Mouse (Mus musculus): Measurements from ENCODE around the gene Zdhhc11.

Zdhhc11 gene

DNA sequence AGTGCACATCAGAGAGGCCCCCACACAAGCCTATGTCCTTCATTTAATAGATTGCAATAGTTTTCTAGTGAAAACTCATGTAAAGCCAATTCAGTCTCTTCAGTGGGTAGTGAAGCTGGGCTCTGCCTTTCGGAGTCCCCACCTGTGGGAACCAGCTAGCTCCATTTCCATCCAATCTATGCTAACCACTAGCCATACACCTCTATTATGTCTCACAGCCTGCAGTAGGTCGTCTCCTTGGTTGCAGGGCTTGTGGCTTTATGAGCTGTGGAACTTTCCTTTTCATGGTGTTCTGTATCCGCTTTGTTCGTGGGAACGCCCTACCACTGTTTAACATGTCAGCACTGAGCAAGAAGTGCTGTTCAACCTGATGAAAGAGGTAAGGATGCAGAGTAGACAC is at the start of gene Zdhhc11:
Zdhhc11 (plus strand) TSS at position 301 of the 400 bp plus-strand sequence.
- no peak for DNase-seq (ENCODE audit: low spot score)

DNA sequence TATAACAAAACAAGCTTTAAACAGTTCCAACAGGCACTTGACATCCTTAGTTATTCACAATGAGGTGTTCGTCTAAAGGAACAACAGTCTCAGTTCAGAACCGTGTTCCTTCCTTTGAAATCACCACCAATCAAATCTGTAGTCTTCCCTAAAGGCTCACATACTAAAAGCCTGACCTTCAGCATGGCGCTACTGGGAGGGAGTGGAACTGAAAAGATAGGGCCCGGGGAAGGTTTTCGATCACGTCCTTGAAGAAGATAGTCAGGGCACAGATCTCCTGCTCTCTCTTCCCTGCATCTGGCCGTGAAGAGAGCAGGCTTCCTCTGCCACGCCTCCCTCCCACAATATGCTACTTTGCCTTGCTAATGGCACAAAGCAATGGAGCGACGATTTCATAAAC is 31.4 kb upstream of the Zdhhc11 start:
- no peak for DNase-seq (ENCODE audit: low spot score)

DNA sequence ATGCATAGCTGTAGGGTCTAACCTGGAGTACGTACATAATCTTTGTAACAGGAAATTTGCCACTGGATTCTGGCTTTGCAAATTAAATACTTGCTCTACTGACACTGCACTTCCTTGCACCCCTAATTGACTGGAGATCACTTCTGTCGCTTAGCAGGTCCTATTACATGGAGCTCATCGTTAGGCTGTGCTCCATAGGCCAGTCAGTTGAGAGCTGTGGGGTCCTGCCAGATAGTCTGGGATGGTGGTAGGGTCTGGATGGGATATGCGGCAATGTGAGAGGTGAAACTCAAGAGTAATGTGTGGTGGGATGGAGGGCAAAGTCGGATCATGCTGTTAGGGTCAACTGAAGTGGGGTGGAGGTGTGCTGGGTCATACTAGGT is 26.7 kb upstream of the Zdhhc11 start:
- no peak for DNase-seq (ENCODE audit: low spot score)

DNA sequence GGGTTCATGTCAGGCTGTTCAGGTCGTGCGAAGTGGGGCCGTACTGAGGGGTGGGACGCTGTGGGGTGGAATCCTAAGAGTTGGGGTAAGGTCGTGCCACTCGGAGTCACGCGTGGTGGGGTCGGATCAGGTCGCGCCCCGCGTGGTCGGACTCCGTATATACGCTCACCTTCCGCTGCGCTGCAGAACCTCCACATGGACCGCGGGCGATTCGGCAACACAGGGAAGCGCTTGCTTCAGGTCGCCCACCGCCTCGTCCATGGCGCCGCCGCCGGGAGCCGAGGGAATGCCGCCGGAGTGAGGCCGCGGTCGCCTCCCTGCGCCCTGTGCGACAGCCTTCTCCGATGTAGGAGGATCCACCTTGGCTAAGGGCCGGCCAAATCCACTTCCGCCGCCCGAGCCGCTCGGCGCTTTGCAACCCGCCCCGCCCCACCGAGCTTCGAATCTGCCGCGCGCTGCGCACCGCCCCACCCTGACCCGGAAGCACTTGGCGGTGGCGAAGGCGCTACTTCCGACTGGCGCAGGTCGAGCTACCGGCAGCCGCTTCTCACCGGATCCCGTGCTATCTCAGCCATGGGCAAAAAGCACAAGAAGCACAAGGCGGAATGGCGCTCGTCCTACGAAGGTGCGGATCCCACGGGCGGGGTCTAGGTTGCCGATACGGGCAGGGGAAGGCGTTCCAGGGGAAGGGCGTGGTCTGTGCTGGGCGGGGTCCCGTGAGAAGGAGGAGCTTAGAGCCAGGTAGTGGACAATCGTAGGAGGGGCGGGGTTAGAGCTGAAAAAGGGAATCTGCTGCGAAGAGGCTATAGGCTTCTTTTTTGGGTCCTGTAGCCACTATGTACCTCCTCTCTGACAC is 26.1 kb upstream of the Zdhhc11 start, which contains the start of the genes Trip13 and Brd9:
Trip13 (minus strand) TSS at position 464 of the 856 bp plus-strand sequence.
Brd9 (plus strand) TSS at position 491 of the 856 bp plus-strand sequence.
- peak; percentile 94 for DNase-seq (ENCODE audit: low spot score)

DNA sequence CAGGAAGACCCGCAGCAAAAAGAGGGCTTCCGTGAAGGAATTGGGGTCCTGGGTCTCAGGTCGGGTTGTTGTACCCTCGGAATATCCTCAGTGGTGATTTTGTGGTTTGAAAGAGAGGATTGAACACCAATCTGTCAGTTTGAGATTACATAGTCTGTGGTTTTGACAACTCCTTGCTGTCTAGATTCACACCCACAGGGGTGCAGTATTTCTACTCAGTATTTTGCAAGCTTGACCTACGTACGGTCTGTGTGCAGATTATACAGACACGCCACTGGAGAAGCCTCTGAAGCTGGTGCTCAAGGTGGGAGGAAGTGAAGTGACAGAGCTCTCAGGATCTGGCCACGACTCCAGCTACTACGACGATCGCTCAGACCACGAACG is 25.5 kb upstream of the Zdhhc11 start:
- no peak for DNase-seq (ENCODE audit: low spot score)

DNA sequence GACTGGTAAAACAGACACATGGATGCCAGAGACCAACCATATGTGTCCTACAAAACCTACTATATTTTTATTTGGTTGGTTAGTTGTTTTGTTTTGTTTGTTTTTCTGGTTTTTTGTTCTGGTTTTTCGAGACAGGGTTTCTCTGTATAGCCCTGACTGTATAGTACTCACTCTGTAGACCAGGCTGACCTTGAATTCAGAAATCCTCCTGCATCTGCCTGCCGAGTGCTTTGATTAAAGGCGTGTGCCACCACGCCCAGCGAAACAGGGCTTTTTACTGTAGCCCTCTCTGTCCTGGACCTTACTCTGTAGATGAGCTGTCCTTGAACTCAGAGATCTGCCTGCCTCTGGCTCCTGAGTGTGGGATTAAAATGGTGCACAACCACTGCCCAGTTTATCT is 24.6 kb upstream of the Zdhhc11 start:
- no peak for DNase-seq (ENCODE audit: low spot score)

DNA sequence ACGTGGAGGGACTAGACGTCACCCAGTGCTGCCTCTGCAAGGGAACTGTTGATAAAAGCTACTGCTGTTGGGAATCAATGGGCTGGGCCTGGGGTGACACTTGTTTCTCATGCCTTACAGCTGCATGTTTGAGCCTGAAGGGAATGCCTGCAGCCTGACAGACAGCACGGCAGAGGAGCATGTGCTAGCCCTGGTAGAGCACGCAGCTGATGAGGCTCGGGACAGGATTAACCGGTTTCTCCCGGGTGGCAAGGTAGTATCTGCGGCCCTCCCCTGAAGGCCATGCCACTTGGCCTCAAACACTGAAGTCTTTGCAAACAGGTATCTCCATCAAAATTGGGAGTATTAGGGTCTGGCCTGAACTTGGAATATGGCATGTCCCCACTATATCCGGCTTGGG is 19.0 kb upstream of the Zdhhc11 start:
- no peak for DNase-seq (ENCODE audit: low spot score)

DNA sequence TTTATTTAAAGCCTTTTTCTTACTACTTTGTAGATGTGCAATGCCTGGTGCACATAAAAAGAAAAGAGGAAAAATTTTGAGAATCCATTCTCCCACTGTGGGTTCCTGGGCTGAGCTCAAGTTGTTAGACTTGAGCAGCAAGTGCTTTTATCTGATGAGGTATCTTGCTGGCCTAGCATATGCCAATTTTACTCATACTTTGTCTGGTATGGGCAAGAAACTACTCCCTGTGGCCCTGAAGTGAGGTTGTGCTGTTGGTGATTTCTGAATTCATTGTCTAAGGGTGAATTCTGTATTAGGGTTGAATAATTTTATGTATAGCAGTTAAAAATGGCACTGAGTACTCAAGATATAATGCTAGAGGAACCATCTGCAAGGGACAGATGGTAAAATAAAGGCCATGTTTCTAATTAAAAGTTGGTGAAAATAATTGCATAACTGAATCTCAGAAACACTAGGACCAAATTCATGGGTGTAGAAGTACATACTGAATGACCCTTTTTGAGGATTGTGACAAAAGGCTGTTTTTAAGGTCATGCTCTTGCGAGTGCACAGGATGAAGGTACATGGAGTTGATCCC is 10.0 kb upstream of the Zdhhc11 start:
- DNase-seq (ENCODE audit: low spot score): no peak

DNA sequence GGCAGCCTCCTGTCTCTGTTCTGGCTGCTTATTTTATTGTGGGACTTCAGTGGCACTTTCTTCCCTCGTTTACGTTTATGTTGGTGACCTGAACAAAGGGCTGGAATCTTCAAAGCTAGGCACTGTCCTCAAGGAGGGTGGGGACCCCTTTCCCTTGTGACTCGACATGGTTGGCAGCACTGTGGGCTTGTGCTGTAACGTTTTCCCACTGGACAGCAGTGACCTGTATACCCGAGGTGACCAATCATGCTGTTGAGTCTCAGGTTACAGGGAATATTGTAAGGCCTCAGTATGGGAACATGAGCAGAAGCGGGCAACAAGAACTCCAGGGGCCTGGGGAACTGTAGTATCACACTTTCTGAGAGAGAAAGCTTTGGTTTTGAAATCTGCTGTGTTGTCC is 9.0 kb upstream of the Zdhhc11 start:
- DNase-seq (ENCODE audit: low spot score): no peak

DNA sequence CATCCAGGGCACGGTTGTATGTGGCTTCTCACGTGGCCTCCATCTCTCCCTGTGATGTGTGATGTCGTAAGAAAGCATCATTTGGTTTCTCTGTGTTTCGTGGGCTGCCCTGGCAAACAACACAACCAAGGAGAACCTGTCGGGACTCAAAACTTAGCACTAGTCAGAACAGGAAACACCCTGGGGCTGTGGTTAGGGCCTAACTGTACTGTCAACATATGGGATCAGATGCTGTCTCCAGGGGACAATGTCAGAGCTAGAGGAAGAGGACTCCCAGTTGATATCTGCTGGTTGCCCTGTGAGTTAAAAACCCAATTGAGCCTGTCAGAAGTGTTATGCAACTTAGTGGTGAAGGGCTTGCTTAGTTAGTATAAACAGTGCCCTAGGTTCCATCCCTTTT is 8.1 kb upstream of the Zdhhc11 start:
- no peak for DNase-seq (ENCODE audit: low spot score)

DNA sequence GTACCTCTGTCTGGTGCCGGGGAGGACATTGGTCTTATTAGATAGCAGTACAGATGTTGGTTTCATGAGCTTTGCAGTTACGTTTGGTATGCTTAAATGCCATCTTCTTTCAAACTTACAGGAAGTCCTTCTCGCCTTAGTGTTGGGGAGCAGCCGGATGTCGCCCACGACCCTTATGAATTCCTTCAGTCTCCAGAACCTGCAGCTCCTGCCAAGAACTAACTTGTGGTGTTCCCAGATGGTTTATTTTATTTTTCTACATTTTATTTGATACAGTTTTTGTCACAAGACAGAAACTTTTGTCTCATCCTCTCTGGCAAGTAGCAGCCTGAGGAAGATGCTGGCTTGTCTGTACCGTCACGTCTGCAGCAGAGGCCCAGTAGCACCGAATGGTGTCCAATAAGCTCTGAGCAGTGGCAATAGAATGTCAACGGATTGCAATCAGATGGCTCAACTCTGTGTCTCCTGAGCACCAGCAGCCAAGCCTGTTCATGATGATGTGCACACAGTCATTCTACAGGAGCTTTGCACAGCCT is 3.5 kb upstream of the Zdhhc11 start:
- DNase-seq (ENCODE audit: low spot score): no peak

DNA sequence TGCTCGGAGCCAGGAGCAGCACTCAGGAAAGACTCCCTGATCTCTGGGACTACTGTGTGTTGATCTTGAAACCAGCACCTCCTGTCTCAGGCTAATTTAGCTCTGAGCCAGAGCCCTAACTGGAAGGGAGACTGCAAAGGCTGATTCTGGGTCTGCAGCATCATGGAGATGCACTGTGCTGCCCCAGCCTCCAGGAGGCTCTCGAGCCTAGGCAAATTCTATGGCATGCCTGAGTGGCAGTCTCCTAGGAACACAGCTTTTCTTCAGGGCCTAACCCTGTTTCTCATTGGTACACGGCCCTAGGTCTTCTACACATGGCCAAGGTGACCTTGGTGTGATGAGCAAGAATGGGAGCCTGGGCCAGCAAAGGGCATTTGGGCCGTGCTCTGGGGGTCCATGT is 2.5 kb upstream of the Zdhhc11 start:
- no peak for DNase-seq (ENCODE audit: low spot score)

DNA sequence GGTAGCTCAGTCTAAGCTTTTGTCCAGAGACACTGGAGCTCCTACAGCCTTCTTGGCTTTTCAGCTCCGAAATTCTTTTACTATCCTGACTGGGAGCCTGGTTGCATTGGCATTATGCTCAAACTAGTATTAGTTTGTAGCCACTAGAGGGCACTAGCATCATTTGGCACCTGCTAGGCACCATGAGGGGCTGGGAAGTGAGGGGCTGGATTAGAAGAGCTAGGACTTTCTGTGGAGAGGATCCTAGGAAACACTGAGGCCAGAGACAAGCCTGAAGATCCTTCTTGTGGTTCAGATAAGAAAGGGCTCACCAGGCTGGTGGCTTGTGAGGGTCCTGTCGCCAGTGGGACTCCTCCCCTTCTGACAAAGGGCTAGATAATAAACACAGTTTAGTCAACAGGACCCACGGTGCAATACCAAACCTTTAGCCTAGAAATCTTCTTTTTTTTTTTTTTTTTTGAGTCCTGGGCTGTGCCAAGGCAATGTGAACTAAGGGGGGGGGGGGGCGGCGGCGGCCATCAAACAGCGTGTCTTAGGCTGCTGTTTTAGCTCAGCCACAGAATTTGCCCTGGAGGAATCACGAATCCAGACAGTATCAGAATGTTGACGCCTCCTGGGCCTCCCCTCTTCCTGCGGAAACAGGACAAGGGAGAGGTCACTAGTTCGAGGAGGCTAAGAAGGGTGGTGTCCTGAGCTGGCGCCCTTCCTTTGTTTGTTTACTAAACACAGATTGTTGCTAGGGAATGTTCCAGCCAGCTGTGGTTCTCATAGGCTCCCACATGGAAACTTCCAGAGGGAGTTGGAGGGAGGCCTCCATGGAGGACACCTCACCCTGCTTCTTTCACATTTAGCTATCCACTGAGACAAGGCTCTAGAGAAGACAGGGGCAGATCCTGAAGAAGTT is 7.1 kb downstream of the Zdhhc11 start:
- peak; percentile 18 for DNase-seq (ENCODE audit: low spot score)

DNA sequence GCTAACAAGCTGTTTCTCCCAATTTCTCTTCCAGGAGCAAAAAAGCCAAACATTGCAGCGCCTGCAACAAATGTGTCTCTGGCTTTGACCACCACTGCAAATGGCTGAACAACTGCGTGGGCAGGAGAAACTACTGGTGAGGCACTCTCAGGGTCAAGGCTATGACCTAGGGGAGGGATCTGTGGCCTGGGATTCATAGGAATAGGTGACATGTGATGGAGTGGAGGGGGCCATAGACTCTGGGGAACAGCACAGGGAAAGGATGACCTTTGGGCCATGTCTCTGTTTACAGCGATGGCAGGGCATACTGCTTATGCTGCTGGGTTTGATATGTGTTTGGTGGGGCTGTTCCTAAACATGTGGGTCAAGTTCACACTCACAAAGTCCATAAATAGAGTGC is 10.9 kb downstream of the Zdhhc11 start:
- no peak for DNase-seq (ENCODE audit: low spot score)

DNA sequence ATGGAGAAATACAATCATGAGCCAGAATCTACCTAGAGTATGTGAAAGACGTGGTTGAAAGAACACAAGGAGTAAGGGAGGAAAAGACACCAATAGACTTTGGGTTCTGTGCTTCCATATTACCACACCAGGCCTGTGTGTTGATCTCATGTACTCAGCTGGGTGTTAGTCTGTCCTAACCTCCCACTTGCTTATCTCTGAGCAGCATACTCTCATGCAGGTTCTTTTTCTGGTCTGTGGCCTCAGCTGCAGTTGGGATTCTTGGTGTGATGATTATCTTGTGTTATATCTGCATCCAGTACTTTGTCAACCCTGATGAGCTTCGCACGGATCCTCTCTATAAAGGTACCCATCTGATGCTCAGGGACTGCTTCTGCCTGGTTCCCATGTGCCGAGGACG is 13.3 kb downstream of the Zdhhc11 start:
- DNase-seq (ENCODE audit: low spot score): no peak

DNA sequence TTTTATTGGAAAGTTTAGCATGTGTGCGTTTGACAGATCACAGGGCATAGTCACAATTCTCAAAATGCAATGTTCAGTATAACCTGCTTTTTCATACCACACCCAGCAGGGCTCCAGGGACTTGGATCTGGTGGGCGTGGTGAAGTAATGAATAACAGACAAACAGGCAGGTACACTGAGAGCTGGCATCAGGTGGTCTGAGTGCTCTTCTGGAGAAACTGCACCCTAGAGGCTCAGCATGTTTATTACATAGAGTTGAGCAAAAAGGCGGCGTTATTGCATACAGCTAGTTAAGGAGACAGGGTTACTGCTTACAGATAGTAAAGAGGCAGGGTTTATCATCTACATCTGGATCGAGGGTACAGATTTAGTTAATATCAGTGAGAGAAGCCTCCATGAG is 26.7 kb downstream of the Zdhhc11 start:
- no peak for DNase-seq (ENCODE audit: low spot score)

DNA sequence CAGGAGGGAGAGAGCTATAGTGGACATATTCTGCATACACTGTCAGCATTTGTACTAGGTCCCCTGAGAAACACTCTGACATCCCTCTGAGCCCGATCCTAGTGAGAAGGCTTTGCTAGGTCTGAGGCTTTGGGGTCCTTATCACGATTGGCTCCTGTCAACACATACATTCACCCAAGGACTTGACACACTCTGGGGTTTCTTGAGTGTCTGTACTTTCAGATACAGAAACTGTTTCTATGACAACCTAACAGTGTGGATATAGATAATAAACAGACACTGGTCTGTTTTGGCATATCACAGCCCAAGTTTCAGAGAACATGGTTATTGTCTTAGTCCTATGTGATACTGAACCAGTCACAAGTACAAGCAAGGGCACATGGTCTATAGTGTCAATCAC is 27.1 kb downstream of the Zdhhc11 start:
- DNase-seq (ENCODE audit: low spot score): no peak

DNA sequence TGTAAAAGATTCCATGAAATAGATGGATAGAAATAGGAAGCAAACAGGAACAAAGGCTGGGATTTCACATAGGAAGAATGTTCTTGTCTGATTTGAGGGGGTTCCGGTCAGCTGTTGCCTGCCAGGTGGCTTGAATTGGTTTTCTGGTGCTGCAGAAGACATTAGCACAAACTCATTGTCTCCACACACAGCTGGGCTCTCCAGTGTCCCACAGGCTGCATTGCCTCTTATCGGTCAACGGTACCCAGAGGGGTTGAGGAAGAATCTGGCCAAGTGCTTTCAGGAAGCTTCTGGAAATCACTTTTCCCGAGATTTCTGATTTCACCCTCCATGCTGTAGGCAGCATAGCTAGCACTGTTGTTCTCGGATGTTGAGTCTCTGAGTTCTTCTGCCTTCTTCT is 27.6 kb downstream of the Zdhhc11 start:
- DNase-seq (ENCODE audit: low spot score): no peak

DNA sequence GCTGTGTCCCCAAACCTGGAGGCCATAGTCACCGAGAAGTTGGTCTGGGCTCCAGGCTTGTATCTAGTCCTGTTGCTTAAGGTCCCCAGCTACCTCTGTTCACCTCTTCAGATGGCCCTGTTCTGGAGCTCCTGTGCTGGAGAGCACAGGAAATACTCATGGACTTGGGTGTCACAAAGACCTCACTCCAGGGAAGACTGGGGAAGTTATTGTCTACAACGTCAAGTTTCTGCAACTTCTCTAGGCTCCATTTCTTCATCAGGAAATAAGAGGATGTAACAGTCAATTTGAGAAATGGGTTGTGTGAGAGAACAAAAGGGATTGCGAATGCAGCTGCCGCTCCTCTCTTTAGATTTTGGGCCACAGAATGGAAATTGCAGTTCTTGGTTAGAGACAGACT is 32.8 kb downstream of the Zdhhc11 start:
- no peak for DNase-seq (ENCODE audit: low spot score)

DNA sequence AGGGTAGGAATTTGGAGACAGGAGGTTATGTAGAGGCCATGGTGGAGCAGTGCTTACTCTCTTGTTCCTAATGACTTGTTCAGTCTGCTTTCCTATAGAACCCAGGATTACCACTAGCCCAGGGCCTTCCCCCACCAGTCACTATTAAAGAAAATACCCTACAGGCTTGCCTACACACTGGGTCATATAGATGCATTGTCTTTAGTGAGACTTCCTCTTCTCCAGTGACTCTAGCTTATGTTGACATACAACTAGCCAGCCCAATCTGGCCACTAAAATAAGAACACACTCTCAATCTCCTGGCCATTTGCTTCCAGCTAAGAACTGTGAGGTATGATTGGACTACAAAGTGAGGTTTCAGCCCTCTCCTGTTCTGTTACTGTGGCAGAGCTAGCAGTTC is 36.9 kb downstream of the Zdhhc11 start:
- DNase-seq (ENCODE audit: low spot score): no peak

DNA sequence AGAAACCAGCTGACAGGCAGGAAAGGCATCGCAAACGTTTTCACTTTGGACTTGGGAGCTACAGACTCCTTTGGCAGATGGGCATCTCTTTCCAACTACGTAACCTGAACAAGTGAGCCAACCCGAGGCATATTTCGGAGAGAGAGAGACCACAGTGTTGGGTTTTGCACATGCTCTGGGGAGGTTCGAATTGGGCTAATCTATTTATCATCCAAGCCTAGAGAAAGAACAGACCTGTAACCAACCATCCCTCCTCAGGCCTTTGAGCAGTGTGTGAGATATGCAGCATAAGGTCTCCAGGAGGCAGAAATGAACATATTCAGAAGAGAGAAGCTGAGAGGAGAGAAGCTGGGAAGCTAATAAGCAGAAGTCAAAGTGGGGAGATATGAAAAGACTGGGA is 37.3 kb downstream of the Zdhhc11 start:
- no peak for DNase-seq (ENCODE audit: low spot score)

DNA sequence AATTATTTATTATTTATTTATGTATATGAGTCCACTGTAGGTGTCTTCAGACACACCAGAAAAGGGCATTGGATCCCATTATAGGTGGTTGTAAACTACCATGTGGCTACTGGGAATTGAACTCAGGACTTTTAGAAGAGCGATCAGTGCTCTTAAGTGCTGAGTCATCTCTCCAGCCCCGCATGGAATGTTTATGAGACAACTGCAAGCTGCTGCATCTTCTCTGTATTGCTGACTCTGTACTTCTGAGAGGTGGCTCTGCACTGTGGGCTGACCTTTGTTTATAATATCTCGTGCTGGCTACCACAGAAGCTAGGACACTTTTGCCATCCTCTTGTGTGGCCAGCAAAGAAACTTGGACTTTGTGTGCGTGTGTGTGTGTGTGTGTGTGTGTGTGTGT is 37.8 kb downstream of the Zdhhc11 start:
- no peak for DNase-seq (ENCODE audit: low spot score)
